Mouse (Mus musculus) heart, adult 9 months (tissue): ENCODE data around the gene Chrm3.

Source experiments
- DNase-seq, 2 experiments: peaks; one replicate each; pipeline ENCODE4 v3.0.0; 2022; ENCODE audit warnings: low spot score in 2 of 2

The Chrm3 gene

DNA sequence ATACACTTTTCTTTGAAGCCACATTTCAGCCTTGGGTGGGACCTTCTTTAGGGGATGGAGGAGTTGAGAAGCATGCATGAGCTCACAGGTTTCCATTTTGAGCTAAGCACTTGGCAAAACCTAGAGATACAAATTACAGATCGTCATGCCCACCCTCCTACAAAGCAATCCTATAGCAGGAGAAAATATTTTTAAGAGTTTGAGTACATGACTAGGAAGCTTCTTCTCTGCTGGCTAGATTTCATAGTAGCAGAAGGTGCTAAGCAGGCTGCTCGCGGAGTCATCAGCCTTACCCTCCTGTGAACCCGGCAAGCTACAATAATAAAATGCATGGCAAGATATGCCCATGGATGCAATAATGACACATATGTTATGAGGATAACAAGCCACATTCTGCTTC, 124.4 kb downstream of the Chrm3 start:
- no peak for DNase-seq

DNA sequence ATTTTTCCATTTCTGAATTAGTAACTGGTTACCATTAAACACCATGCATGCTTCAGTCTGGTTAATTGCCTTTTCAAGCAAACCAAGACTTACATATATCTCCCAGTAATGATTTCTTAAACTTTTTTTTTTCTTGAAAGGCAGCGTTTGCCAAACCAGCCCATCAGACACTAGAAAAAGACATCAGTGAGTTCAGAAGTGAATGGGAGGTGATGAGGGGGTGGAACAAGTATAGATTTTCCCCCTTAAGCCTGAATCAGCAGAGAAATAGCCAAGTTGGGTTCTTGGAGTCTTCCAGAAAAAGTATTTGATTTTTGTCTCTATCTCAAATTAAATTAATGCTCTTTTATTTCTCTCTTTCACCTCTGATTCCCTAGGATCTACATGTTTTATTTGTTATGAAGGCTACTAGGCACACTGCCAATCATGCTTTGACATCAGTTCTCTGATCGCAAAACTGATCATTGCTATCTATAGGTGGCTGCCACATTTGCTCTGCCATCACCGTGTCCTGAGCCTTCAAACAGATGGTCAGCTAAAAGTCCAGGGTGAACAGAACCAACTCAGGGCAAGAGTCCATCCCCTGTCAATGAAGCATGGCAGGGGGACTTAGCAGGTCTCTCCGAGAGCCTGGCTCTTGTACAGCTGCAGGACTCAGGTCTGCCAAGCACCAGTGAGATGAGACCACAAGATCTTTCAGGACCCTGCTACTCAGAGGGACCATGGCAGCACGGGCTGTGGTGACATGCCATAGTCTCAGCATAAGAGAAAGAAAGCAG, 125.1 kb downstream of the Chrm3 start:
- no peak for DNase-seq

DNA sequence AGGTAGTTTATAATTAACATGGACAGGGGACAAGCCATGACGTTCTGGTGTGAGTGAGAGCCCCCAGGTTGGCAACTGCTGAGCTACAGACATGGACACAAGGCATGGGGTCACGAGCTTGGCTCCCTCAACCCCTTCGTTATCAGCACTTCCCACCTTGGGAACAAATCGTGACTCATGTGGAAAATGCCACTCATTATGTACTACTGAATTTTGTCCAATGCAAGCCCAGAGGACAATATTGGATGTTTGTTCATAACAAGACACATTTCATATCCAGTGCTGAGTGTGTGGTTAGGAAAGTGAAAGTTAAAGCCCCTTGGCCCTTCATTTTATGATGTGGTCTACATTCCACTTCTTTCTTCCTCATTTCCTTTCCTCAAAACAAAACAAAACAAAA, 140.2 kb downstream of the Chrm3 start:
- peak; percentile 23 to 30 for DNase-seq

DNA sequence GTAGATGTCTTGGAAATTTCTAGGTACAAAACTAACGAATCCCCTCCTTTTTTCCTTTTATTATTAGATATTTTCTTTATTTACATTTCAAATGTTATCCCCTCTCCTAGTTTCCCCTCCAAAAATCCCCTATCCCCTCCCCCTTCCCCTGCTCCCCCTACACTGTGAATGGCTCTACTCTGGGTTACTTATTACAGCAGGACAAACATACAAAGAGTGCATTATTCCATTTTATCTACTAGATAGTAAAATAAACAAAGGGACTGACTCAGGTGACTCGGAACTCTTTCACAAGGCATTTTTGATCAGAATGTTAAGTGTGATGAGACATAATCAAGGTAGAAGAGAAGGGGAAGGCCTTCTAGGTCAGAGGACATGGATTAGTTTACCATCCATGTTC, 148.5 kb downstream of the Chrm3 start:
- DNase-seq: no peak

DNA sequence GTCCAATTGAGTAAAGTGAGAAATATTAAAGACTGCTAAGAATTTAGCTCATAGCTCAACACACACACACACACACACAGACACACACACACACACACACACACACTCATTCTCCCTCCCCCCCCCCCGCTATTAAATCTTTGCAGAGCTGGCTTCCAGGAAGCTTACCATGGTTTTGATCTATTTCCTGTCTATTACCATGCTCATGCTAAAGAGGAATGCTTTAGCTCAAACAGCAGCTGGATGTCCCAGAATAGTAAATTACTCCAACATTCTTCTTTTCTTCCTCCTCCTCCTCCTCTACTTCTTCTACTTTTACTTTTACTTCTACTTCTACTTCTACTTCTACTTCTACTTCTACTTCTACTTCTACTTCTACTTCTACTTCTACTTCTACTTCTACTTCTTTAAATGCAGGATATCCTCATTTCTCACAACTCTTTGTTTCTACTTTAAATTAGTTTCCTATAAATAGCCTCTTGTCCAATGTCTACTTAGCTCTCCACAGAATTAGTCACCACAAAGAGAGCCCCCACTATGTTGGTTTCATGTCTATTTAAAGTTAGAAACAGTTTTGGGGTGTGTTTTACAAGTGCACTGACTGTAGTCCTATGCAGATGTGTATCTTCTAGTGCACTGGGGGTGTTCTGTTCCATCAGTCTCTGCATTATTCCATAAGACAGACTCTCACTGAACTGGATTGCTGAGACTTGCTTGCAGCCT, 150.0 kb downstream of the Chrm3 start:
- DNase-seq: no peak

DNA sequence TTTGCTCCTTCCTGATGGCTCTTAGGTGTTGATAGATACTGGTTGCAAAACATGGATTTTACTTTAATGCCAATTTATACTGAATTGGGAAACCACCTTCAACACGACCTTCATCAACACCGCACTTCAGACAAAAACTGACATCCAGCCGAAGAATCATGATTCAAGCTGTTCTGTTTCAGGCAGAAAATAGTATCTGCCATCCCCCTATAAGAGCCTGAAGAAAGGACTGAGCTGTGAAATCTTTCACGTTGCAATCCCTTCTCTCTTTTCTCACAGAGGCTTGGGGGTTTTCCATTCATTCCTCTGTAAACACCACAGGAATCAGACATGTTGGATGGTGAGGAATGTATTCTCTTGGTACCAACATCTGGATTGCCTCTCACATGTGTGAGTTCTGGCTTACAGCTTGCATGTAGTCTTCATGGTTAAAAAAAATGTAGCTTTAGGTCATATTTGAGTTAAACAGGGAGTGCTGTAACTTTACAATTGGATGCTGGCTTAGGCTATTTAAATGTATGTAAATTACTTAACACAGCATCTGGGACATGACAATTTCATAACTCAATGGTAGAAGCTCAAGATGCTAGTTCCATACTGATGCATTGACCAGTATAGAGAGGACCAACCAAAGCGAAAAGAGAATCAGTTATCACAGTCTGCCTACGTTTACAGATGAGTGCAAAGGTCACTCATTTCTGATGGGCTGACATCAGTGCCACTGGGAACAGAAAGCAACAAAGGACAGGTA, 161.3 kb downstream of the Chrm3 start:
- DNase-seq: no peak

DNA sequence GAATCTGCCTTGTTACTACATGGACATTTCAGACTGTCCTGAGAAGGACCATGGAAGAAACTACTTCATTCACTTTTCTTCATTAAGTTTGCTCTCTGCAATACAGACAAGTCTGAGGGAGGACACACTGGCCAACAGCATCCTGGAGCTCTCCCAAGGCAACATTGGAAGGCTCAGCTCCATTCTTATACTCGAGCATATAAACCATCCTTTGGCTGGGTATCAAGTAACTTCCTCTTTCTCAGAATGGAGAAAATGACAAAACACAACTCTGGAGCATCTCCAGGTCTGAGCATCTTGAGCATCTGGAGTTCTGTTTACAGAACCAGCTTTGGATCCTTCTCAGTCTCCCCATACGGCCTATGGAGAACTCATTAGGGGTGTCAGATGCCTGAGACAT, 170.8 kb downstream of the Chrm3 start:
- no peak for DNase-seq

DNA sequence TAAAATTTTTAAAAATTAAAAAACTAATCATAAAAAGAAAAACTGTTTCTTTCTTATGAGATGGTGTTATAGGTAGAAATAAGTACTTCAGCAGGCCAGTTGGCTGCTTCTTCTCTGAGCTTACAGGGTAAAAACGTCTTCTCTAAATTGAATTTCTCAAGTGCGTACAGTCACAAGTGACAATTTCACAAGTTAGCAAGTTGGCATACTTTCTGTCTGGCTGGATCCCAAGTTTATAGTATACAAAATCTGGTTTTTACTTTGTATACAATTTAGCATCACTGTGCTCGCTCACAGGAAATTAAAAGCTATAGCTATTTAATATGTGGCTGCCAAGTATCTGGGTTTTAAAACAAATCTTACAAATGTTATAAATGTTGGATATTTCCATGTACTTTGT, 172.7 kb downstream of the Chrm3 start:
- no peak for DNase-seq

DNA sequence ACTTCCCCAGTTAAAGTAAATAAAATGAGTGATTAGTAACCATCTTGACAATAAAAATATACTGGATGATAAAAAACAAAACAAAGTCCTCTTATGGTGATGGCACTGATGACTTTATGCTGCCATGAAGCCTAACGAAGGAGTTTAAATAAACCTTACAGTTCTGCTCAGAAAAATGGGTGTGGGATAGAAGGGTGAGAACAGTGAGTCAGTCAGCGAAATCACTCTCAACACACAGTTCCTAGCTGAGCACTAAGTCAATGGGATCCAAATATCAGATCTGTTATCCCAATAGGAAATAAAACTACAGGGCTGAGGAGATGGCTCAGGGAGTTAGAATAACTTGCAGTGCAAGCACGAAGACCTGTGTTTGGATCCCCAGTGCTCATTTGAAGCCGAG, 176.8 kb downstream of the Chrm3 start:
- DNase-seq: no peak

DNA sequence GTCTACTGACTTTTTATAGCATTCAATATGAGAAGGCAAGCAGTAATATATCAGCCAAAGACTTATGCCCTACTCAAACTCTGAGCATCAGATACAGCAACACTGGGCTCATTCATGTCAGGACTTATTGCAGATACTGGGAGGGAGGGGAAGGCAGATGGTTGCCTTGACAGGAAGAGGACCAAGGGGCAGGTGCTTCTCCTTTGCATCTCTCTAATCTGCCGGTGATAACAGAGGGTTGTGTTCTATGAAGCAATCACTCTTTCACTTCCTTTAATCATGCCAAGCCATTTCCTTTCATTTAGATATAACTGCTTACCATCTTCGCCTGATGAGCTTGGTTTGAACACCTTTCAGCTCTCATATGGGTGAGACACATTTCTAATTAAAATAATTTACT, 177.9 kb downstream of the Chrm3 start:
- DNase-seq: no peak

DNA sequence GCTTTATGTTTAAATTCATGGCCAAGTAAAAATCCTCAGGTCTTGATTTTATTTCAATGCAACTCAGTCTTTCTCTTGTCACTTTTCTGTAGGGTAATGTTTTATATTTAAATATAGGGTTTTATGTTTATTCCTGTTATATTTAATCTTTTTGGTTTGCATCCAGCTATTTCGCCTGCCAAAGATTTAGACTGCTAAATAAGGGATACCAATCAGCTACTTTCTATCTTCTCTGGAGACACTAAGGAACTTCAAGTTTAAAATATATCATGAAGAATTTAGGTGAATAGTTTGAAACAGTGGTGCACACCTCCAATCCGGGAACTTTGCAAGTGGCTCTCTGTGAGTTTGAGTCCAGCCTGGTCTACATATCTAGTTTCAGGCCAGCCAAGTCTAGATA, 190.1 kb downstream of the Chrm3 start:
- no peak for DNase-seq

DNA sequence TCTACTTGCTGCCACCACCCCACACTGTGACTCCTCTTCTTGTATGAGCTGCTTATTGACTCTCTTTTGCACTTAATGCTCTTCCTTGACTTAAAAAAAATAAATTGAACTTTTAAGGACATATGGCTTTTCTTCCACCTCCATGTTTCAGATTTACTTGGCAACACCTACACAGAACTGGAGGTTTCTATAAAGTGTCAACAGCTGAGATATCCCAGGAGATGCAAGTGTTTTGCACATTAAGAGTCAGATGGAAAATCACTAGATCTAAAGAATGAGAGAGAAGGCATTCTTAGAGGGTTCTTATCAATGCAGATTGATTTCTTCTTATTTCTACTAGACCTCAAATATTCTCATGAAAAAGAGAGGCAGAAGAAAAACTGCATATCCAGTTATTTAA, 197.3 kb downstream of the Chrm3 start:
- DNase-seq: no peak

DNA sequence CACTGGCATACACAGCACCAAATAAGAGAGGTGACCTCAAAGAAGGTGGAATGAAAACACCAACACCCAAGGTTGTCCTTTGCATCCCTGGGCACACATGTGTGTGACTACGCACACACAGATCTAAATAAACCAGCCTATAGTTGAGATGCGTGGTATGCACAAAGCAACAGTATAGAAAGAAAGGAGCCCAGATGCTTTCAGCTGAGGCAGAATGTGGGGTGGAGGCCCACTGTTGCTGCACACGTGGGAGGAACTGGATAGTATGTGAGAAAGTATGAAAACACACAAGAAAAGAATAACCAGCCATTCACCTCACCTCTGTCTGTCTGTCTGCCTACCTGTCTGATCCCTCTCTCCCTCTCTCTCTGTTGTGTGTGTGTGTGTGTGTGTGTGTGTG, 203.2 kb downstream of the Chrm3 start:
- no peak for DNase-seq

DNA sequence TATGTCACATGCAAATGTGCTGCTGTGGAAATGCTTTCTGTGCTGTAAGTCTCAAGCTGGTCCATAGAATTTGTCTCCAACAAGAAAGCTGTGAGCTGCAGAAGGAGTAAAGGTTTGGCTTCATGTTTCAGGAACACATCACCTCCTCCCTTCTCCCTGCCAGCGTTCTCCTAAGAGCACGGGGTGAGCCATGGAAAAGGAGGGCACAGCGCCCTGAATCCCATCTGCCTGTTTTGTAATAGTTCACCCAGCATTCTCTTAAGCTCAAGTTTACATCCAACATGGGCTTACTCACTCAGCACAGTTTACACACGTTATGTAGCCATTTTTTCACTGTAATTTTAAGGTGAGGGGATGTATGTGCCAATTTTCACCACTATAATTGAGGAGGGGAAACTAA, 220.1 kb downstream of the Chrm3 start:
- no peak for DNase-seq

DNA sequence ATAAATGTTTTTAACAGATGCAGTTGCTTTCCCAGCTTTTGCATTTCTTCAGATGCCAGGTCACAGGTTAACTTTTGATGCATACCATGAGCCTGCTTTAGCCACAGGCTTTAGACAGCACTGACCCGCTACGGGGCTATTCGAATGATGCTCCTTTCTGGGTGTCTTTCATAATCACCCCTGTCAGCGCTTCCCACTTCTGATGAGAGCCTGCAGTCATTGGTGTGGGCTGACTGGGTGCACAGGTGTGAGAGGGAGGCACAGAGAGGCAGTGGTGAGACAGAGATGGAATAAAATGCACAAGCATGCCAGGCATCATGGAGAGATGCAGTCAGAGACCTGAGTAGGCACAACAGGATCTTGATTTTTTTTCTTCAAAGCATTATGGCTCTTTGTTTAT, 221.8 kb downstream of the Chrm3 start:
- DNase-seq: no peak

DNA sequence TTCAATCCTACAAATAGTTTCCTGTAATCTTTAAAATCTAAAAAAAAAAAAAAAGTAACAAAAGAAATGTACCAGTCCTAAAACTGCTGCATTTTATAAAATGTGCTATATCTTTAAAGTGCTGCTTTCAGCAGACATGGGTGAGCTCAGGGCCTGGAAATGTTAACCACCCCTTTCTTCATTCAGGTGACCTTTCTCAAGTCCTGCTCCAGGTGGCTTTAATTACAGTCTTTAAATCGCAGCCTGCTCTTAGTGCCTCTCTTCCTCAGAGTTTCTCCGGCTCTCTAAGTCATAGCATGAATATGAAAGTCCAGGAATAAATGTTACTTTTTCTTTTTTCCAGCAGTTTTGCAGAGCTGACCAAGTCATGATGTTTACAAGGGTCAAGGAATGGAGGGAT, 229.6 kb downstream of the Chrm3 start:
- no peak for DNase-seq

DNA sequence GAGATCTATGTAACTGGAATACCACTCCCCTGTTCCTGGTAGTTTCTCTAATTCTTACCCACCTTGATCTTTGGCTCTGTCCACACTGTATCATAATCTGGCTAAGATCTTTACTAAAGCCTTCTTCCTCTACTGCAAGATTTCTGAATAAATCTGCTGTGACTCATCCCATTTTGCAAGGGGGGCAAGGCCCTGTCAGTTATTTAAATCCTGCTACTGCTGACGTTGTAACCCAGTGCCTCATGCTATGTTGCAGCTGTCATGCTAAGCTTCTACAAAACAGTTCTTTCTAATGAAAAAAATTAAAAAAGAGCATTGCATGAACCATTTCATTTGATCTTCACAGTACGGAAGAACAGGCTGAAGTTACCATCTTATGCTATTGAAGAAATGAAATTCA, 248.4 kb downstream of the Chrm3 start:
- DNase-seq: no peak

DNA sequence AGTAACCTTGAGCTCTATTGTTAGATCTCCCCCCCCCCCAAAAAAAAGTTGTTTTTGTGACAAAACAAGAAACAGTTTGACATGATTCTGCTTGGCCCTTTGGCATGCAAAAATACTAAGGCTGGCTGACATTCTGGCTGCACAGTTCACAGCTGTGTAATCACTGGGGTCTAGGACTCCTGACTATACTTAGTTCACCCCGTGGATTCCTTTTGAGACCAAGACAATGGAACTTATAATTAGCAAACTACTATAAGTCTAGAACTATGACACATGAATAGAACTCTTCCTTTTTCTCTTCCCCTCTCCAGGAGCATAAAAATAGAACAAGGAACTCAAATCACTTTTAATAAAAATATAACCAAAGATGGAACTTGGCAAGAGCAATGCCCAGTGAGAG, 251.1 kb downstream of the Chrm3 start:
- peak in 1 of 2 experiments; percentile 35 for DNase-seq

DNA sequence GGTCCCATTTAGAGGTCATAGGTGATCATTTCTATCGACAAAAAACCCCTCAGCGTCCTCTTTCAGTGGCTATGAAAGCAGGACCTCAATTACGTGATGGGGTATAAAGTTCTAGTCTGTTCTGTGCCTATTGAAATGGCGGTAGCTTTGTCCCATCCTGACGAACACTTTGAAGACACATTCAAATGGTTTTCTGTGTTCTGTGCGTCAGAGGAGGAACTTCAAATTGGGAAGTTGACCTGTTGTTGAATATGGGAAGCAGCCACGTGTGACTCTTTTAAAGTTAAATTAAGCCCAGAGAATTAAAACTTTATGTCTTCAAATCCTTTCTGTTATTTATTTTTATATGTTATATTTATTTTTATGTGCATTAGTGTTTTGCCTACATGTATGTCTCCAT, 253.3 kb downstream of the Chrm3 start:
- no peak for DNase-seq

DNA sequence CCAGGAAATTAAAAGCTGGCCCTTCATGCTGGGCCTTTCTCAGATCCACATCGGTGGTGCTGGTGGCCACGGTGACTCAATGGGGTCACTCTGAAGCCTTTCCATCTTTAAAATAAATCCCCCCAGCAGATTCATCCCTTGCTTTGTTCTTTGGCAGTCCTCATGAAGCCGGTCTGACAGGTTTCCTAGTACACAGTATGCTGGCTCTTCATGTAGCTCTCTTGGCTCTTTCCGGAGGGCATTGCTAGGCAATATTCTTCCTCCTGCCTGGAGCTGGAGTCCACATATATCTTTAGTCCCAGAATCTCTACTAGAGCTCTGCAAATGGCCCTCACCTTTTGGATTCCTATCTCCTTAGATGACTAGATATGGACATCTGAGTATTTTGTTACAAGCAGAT, 269.9 kb downstream of the Chrm3 start:
- DNase-seq: no peak

DNA sequence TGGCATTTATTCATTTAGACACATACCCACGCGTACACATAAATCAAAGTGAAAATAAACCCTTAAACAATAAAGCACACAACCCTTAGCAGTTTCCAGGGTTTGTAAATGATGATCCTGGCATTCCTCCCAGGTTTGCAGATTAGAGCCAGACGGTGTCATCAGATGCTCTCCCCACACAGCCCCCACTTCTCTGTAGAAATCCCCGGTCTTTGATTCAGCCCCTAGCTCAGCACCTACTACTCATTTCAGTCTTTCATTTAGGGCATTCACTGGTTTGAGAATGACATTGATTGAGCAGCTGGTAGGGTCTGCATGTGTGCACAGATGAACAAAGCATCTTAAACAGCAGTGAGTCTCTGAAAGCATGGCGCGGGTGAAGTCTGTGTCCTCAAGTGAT, 274.3 kb downstream of the Chrm3 start:
- no peak for DNase-seq

DNA sequence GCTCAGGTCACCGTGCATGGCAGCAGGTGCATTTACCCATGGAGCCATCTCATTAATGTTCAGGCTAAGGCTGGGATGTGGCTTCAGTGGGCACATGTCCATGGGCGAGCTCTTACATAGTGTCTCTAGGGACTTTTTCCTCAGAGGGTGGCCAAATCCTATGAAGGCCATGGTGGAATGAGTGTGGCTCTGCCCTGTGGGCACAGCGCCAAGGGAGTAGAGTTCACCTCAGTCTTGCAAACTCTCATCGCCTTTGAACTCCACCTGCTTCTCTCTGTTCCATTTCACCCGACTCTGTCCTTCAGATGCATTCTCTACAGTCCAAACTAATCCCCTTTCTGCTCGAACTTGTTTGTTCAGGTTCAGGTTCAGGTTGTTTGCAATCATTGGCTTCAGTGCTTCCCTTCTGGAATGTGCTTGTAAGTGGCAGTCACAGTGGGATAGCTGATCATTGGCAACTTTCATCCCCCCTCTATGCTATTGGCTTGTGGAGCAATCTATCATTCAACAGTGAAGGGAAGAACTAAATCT, 278.7 kb downstream of the Chrm3 start:
- DNase-seq: no peak

DNA sequence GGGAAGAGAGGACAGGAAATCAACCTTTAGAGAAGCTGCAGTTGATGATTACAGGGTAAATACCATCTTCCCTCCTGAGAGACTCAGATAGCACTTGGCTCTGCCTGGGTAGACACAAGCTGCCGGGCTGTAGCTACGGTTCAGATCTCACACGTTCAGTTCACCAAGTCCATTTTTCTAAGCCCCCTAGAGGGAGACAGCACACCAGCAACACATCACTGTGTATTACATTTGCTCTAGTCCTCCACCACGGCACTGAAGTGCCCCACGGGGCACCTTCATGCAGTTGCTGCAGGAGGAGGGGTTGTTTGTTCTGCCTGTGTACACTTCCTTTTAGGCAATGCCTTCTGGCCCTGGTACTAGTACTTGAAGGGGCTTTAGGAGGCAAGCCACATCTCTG, 289.5 kb downstream of the Chrm3 start:
- DNase-seq: peak in 1 of 2 experiments; percentile 8
